Mouse (Mus musculus) fibroblast of lung, adult 2 months (primary cell): Measurements from ENCODE around the gene Zdhhc22.

Experiments
- DNase-seq: peaks from one replicate; pipeline ENCODE4 v3.0.0-alpha.2; 2011; ENCODE audit warnings: low read depth

Gene Zdhhc22

GRCm38 (mm10) chr12:86935692-86936282 is 54.4 kb downstream of the Zdhhc22 start:
- DNase-seq, result no peak

GRCm38 (mm10) chr12:86934748-86935147 is 55.5 kb downstream of the Zdhhc22 start:
- no peak for DNase-seq

- no peak for DNase-seq
Measured at GRCm38 (mm10) chr12:86932575-86932952, 57.7 kb downstream of the Zdhhc22 start.

- DNase-seq, result no peak
Measured at GRCm38 (mm10) chr12:86931919-86932574, 58.2 kb downstream of the Zdhhc22 start.

- DNase-seq, result no peak
Measured at GRCm38 (mm10) chr12:86930934-86931729, 59.1 kb downstream of the Zdhhc22 start.
